Mouse (Mus musculus): Measurements from ENCODE around the gene Ccnf. TPM values are rescaled to one million over a fixed set of nuclear protein-coding genes. Genes with fewer than 3 reads are reported as not detected.

Ccnf gene
- 99.6 and 101 TPM in 2 replicates for polyA plus RNA-seq (2014; fragmentation: Nextera tagmentation; extraction: Ambion mirVana)

GRCm38 (mm10) chr17:24251320-24252069 is at the start of gene Ccnf:
Gene Ccnf, minus strand, starts transcription at chr17:24251484.
- DNase-seq (ENCODE audit: low spot score) (peak; percentile 99), ATAC-seq (replicated peaks; ENCODE audit: insufficient number of reproducible peaks, low FRiP score, low TSS enrichment, low read depth) (peak; percentile 100)
- WGBS: under 1% methylated on average over 48 of the region's 48 CpGs
- Histone ChIP-seq H3K9ac (replicated peaks; ENCODE audit: low read length) (peak within 1 kb of the TSS; percentile 85), H3K4me2 (ENCODE audit: low read depth, low read length) (peak within 1 kb of the TSS; percentile 50), H3K27ac (replicated peaks; ENCODE audit: low read depth, low read length) (peak within 1 kb of the TSS; percentile 74), H3K4me3 (ENCODE audit: low read depth, low read length) (peak within 1 kb of the TSS; percentile 71), H3K9me3 (replicated peaks; ENCODE audit: control insufficient read depth, low read length) (no peaks in the 10 kb centered on the region), H3K27me3 (ENCODE audit: control insufficient read depth, insufficient read depth, low read length) (no peaks in the 10 kb centered on the region), H3K4me1 (ENCODE audit: control insufficient read depth, insufficient read depth, low read length) (peaks cover 4% of the 10 kb centered on the region; the same call in 1 of the 2 replicates), H3K36me3 (replicated peaks; ENCODE audit: control insufficient read depth, insufficient read depth, low read depth, low read length) (peaks cover 15% of the 10 kb centered on the region)

- Histone ChIP-seq H3K27me3 (ENCODE audit: control insufficient read depth, insufficient read depth, low read length) (no peaks in the 10 kb centered on the region), H3K9me3 (replicated peaks; ENCODE audit: control insufficient read depth, low read length) (no peaks in the 10 kb centered on the region), H3K27ac (replicated peaks; ENCODE audit: low read depth, low read length) (no peak overlapping the region), H3K36me3 (replicated peaks; ENCODE audit: control insufficient read depth, insufficient read depth, low read depth, low read length) (no peaks in the 10 kb centered on the region), H3K4me3 (ENCODE audit: low read depth, low read length) (no peak overlapping the region), H3K4me2 (ENCODE audit: low read depth, low read length) (no peak overlapping the region), H3K9ac (replicated peaks; ENCODE audit: low read length) (no peak overlapping the region), H3K4me1 (ENCODE audit: control insufficient read depth, insufficient read depth, low read length) (no peaks in the 10 kb centered on the region)
- DNase-seq (ENCODE audit: low spot score) (no peak), ATAC-seq (replicated peaks; ENCODE audit: insufficient number of reproducible peaks, low FRiP score, low TSS enrichment, low read depth) (no peak)
- 83% methylated on average over 4 of the region's 4 CpGs for WGBS
These were observed 49.4 kb upstream of the Ccnf start for GRCm38 (mm10) chr17:24300651-24301050.

- 87% methylated on average over 5 of the region's 5 CpGs for WGBS
- H3K27me3 ChIP-seq (ENCODE audit: control insufficient read depth, insufficient read depth, low read length): no peaks in the 10 kb centered on the region
- no peaks in the 10 kb centered on the region for H3K4me1 ChIP-seq (ENCODE audit: control insufficient read depth, insufficient read depth, low read length)
- H3K4me2 ChIP-seq (ENCODE audit: low read depth, low read length): no peak overlapping the region
- no peak for DNase-seq (ENCODE audit: low spot score)
- H3K4me3 ChIP-seq (ENCODE audit: low read depth, low read length): no peak overlapping the region
- no peak overlapping the region for H3K9ac ChIP-seq (replicated peaks; ENCODE audit: low read length)
- ATAC-seq (replicated peaks; ENCODE audit: insufficient number of reproducible peaks, low FRiP score, low TSS enrichment, low read depth): no peak
- no peaks in the 10 kb centered on the region for H3K36me3 ChIP-seq (replicated peaks; ENCODE audit: control insufficient read depth, insufficient read depth, low read depth, low read length)
- H3K9me3 ChIP-seq (replicated peaks; ENCODE audit: control insufficient read depth, low read length): no peaks in the 10 kb centered on the region
- no peak overlapping the region for H3K27ac ChIP-seq (replicated peaks; ENCODE audit: low read depth, low read length)
These were observed 38.1 kb upstream of the Ccnf start for GRCm38 (mm10) chr17:24289338-24289737.

GRCm38 (mm10) chr17:24288477-24288876 is 37.2 kb upstream of the Ccnf start:
- no peak overlapping the region for H3K4me2 ChIP-seq (ENCODE audit: low read depth, low read length)
- 81% methylated on average over 9 of the region's 9 CpGs for WGBS
- no peaks in the 10 kb centered on the region for H3K9me3 ChIP-seq (replicated peaks; ENCODE audit: control insufficient read depth, low read length)
- H3K36me3 ChIP-seq (replicated peaks; ENCODE audit: control insufficient read depth, insufficient read depth, low read depth, low read length): no peaks in the 10 kb centered on the region
- no peak overlapping the region for H3K9ac ChIP-seq (replicated peaks; ENCODE audit: low read length)
- H3K27me3 ChIP-seq (ENCODE audit: control insufficient read depth, insufficient read depth, low read length): no peaks in the 10 kb centered on the region
- ATAC-seq (replicated peaks; ENCODE audit: insufficient number of reproducible peaks, low FRiP score, low TSS enrichment, low read depth): no peak
- no peak overlapping the region for H3K4me3 ChIP-seq (ENCODE audit: low read depth, low read length)
- H3K27ac ChIP-seq (replicated peaks; ENCODE audit: low read depth, low read length): no peak overlapping the region
- no peaks in the 10 kb centered on the region for H3K4me1 ChIP-seq (ENCODE audit: control insufficient read depth, insufficient read depth, low read length)
- DNase-seq (ENCODE audit: low spot score): no peak

GRCm38 (mm10) chr17:24285680-24286079 is 34.4 kb upstream of the Ccnf start:
- no peak for DNase-seq (ENCODE audit: low spot score)
- no peak overlapping the region for H3K9ac ChIP-seq (replicated peaks; ENCODE audit: low read length)
- H3K9me3 ChIP-seq (replicated peaks; ENCODE audit: control insufficient read depth, low read length): no peaks in the 10 kb centered on the region
- H3K4me2 ChIP-seq (ENCODE audit: low read depth, low read length): no peak overlapping the region
- no peak overlapping the region for H3K4me3 ChIP-seq (ENCODE audit: low read depth, low read length)
- H3K27me3 ChIP-seq (ENCODE audit: control insufficient read depth, insufficient read depth, low read length): no peaks in the 10 kb centered on the region
- no peak for ATAC-seq (replicated peaks; ENCODE audit: insufficient number of reproducible peaks, low FRiP score, low TSS enrichment, low read depth)
- H3K27ac ChIP-seq (replicated peaks; ENCODE audit: low read depth, low read length): no peak overlapping the region
- H3K4me1 ChIP-seq (ENCODE audit: control insufficient read depth, insufficient read depth, low read length): no peaks in the 10 kb centered on the region
- WGBS: 72% methylated on average over 3 of the region's 3 CpGs
- H3K36me3 ChIP-seq (replicated peaks; ENCODE audit: control insufficient read depth, insufficient read depth, low read depth, low read length): no peaks in the 10 kb centered on the region

- H3K9me3 ChIP-seq (replicated peaks; ENCODE audit: control insufficient read depth, low read length): no peaks in the 10 kb centered on the region
- H3K4me2 ChIP-seq (ENCODE audit: low read depth, low read length): no peak overlapping the region
- ATAC-seq (replicated peaks; ENCODE audit: insufficient number of reproducible peaks, low FRiP score, low TSS enrichment, low read depth): no peak
These were observed 32.1 kb upstream of the Ccnf start for GRCm38 (mm10) chr17:24283266-24283818.

GRCm38 (mm10) chr17:24282637-24283036 is 31.4 kb upstream of the Ccnf start:
- no peak overlapping the region for H3K4me3 ChIP-seq (ENCODE audit: low read depth, low read length)
- H3K9me3 ChIP-seq (replicated peaks; ENCODE audit: control insufficient read depth, low read length): no peaks in the 10 kb centered on the region
- no peak overlapping the region for H3K27ac ChIP-seq (replicated peaks; ENCODE audit: low read depth, low read length)
- H3K4me2 ChIP-seq (ENCODE audit: low read depth, low read length): no peak overlapping the region
- H3K9ac ChIP-seq (replicated peaks; ENCODE audit: low read length): no peak overlapping the region
- no peak for ATAC-seq (replicated peaks; ENCODE audit: insufficient number of reproducible peaks, low FRiP score, low TSS enrichment, low read depth)
- H3K27me3 ChIP-seq (ENCODE audit: control insufficient read depth, insufficient read depth, low read length): no peaks in the 10 kb centered on the region
- WGBS: 62% methylated on average over 4 of the region's 4 CpGs
- DNase-seq (ENCODE audit: low spot score): no peak
- H3K36me3 ChIP-seq (replicated peaks; ENCODE audit: control insufficient read depth, insufficient read depth, low read depth, low read length): no peaks in the 10 kb centered on the region
- no peaks in the 10 kb centered on the region for H3K4me1 ChIP-seq (ENCODE audit: control insufficient read depth, insufficient read depth, low read length)

More at GRCm38 (mm10) chr17:24283266-24283818, 32.1 kb upstream of the Ccnf start:
- no peak overlapping the region for H3K27ac ChIP-seq (replicated peaks; ENCODE audit: low read depth, low read length)
- H3K4me1 ChIP-seq (ENCODE audit: control insufficient read depth, insufficient read depth, low read length): no peaks in the 10 kb centered on the region
- DNase-seq (ENCODE audit: low spot score): no peak
- WGBS: 76% methylated on average over 9 of the region's 9 CpGs
- H3K4me3 ChIP-seq (ENCODE audit: low read depth, low read length): no peak overlapping the region
- no peak overlapping the region for H3K9ac ChIP-seq (replicated peaks; ENCODE audit: low read length)
- no peaks in the 10 kb centered on the region for H3K36me3 ChIP-seq (replicated peaks; ENCODE audit: control insufficient read depth, insufficient read depth, low read depth, low read length)
- no peaks in the 10 kb centered on the region for H3K27me3 ChIP-seq (ENCODE audit: control insufficient read depth, insufficient read depth, low read length)

GRCm38 (mm10) chr17:24279907-24280306 is 28.6 kb upstream of the Ccnf start:
- DNase-seq (ENCODE audit: low spot score): no peak
- Histone ChIP-seq H3K27ac (replicated peaks; ENCODE audit: low read depth, low read length) (no peak overlapping the region), H3K4me3 (ENCODE audit: low read depth, low read length) (no peak overlapping the region), H3K4me2 (ENCODE audit: low read depth, low read length) (no peak overlapping the region), H3K9ac (replicated peaks; ENCODE audit: low read length) (no peak overlapping the region), H3K4me1 (ENCODE audit: control insufficient read depth, insufficient read depth, low read length) (no peaks in the 10 kb centered on the region), H3K36me3 (replicated peaks; ENCODE audit: control insufficient read depth, insufficient read depth, low read depth, low read length) (no peaks in the 10 kb centered on the region), H3K9me3 (replicated peaks; ENCODE audit: control insufficient read depth, low read length) (no peaks in the 10 kb centered on the region), H3K27me3 (ENCODE audit: control insufficient read depth, insufficient read depth, low read length) (no peaks in the 10 kb centered on the region)
- WGBS: 84% methylated on average over 4 of the region's 4 CpGs
- no peak for ATAC-seq (replicated peaks; ENCODE audit: insufficient number of reproducible peaks, low FRiP score, low TSS enrichment, low read depth)
